Mouse (Mus musculus): ENCODE measurements at regions not wholly inside any gene's neighbourhood (a gene's known extent, or its start where the extent isn't known, plus 50 kb on each side); places are given as distances from the start of the nearest gene placed in this dataset.

DNA sequence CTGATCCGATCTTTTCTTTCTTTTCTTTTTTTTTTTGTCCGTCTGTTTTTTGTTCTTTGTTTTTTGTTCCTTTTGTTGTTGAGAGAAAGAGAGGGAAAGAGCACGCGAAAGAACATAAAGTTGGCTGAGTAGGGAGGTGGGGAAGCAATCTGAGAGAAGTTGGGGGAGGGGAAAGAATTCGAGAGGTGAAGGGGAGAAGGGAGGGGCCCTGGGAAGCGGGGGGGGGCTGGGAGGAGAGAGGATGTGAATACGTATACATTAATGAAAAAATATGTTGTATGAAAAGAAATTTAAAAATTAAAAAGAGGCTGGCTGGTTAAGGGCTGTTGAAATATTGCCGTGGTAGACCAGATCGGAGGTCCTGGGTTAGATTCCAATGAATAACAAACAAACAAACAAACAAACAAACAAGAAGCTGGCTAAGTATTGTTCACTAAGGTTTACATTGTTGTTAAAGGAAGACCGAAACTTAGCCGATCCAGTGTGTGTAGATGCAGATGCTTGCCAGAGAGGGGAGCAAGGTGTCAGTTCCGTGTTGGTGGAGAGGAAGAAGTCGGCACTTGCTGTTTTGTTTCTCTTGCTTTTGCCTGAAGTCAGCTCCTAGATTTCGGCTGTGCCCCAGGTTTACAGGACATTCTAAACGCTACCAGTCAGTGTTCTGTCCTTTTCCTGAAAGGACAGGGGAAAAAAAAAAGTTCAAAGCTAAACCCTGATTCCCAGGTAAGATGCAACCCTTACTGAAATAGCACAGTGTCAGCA, 129.1 kb upstream of the Tex13c2 start:
- TF ChIP-seq ZNF384 (IDR thresholded peaks at IDR 0.05; ENCODE audit: low read depth, low read length), result no peak
- no peak for TF ChIP-seq ZC3H11A (IDR thresholded peaks at IDR 0.05; ENCODE audit: borderline replicate concordance, low read depth, low read length)
- no peak for TF ChIP-seq CHD2 (IDR thresholded peaks at IDR 0.05; ENCODE audit: low read depth, low read length)
- no peak for TF ChIP-seq HCFC1 (IDR thresholded peaks at IDR 0.05; ENCODE audit: borderline replicate concordance, insufficient read depth, low read length)
- no peak for TF ChIP-seq MAFK (IDR thresholded peaks at IDR 0.05; ENCODE audit: insufficient read depth, low read depth, low read length)

All from ES-E14 (cell line).